Mouse (Mus musculus): ENCODE results near the gene Rab1b.

DNA sequence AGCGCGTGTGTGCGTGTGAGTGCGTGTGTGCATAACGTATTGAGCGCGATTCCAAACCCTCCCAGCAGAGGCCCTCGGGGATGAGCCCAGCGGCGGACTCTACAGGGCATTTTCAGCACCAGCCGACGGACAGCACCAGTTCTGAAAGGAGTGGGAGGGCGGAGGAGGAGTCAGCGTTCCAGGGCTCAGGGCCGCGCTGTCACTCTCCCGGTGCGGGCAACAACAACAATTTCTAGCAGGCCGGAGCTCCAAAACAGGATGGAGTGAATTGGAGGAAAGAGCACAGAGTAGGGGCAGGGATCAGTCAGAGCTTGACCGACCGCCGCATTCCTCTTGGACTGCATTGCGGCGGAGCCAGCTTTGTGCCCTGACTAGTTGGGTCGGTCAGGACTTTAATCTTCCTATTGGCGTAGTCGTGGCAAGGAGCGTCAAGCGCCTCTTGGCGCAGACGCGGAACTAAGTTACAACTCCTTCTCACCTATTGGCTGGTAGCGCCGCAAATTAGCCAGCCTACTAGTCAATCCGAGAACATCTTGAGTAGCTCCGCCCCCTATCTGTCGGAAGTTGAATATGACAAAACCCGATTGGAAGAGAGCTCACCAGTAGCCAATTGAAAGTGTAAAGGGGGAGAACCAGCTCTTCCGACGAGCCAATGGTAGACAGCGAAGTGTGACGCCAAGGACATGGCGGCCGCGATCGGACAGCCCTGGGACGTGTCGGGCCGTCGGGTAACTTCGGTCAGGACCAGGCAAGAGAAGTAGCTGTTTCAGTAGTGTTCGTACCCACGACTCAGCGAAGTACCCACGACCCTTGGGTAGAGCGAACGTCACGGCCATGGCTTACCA lies 18.8 kb downstream of the Rab1b start, which contains the start of gene Yif1a:
- peak; percentile 43; the same call in 1 of the 2 replicates for TF ChIP-seq CTCF (IDR thresholded peaks at IDR 0.05; ENCODE audit: control insufficient read depth, insufficient read depth, low read length)
- peak; percentile 84; the same call in 1 of the 2 replicates for TF ChIP-seq POLR2A (IDR thresholded peaks at IDR 0.05; ENCODE audit: borderline replicate concordance, control insufficient read depth, low read depth, low read length)
